Mouse (Mus musculus) cerebellum, postnatal 25 days (tissue): ENCODE results near the gene Nrm.

ENCODE experiments used
- DNase-seq, 2 experiments: peaks; one replicate each; pipeline ENCODE4 v3.0.0; 2021; ENCODE audit warnings: mixed read lengths in 2 of 2

Gene Nrm

DNA sequence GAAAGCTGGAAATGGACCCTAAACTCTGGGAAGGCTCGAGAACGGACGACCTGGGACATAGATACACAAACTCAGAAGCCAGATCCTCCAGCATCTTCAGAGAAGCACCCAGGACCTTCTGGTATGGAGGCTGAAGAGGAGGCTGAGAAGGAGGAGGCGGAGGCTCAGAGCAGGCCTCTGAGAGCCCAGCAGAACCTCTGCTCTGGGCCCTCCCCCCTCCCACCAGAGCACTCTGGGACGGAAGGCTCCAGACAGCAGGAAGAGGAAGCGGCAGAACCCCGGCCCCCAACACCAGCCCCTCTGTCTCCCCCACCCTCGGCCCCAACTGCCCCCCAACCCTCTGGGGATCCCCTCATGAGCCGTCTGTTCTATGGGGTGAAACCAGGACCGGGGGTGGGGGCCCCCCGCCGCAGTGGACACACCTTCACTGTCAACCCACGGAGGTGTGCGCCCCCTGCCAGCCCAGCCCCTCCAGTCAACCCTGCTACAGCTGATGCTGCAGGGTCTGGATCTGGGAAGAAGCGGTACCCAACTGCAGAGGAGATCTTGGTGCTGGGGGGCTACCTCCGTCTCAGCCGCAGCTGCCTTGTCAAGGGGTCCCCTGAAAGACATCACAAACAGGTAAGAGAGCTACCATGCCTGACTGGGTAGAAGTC, 7.2 kb downstream of the Nrm start:
- DNase-seq, result no peak

DNA sequence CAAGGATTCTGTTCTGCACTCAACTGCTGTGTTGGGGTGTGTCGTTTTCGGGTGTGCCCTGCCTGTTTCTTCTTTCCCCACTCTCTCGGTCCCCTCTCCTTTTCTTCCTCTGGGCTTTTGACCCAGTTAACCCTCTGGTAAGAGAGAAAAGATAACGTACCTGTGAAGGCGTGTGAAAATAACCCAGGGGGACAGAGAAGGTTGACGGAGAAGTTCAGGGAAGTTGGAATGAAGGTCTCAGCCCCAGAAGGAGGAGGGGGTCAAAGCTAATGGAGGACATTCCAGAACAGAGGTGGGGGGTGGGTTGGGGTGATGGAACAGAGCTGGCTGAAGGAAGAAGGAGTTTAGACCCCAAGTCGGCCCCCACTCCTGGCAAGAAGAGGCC, 7.8 kb downstream of the Nrm start:
- no peak for DNase-seq

DNA sequence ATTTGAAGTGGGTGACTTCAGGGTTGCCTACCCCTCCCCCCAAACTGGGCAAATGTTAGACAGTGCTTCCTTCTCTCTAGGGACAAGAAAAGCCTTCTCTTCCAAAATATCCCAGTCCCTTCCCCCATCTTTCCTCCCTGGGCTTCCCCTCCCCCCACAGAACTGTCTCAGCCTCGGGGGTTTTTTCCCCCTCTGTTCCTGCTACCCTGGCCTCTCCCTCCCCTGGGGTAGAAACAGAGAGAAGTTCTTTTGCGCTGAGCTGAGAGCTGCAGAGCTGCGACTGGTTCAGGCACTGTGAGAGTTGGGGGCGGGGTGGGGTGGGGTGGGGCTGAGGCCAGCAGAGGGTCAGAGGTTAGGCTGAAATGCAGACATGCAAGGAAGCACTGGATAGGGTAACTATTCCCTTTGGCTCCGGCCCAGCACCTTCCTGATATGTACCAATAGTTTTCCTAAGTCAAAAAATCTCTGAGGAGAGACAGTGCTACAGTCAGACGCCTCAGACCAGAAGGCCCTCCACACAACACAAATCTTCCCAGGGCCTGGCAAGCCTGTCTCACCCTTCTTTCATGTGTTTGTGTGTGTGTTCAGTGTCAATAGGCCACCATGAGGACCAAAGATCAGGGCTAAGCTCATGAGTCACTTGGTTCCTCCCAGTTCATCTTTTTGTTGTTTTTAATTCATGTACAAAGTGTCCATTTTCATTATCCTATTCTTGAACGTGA, 8.4 kb downstream of the Nrm start:
- DNase-seq, result no peak

DNA sequence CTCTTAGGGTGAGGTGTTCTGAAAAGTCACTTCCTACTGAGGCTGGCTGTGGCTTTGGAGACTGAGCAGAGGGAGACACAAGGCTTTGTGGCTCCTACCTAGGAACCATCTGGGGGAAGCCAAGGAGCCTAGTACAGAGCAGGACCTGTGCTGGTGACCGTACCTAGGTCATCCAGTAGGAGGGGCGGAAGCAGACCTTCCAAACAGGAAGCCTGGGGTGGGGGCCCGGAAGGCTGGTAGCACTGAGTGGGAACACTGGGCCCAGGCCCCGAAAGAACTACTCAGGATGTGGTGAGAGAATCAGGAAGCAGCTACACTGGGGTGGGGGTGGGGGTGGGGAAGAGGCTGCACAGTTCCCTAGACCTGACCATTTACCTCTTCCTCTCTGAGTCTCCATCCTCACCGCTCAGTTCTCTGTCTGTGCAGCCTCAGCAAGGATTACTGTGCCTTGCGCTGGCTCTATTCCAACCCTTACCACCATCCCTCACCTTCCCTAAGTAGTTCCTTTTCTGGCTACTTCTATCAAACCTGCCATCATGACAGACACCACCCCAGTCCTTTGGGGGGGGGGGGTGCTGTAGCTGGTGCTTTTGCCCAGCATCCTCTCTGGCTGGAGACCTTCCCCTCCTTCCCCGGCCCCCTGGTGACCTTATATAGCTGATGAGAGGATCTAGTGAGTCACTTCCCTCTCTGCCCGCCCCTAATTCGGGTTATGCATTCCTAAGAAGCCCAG, 9.2 kb downstream of the Nrm start:
- no peak for DNase-seq

- no peak for DNase-seq
These were observed 10.0 kb downstream of the Nrm start for GRCm38 (mm10) chr17:35870884-35871696.

- peak; percentile 95 for DNase-seq
These were observed 12.8 kb downstream of the Nrm start for GRCm38 (mm10) chr17:35873774-35874519.

DNA sequence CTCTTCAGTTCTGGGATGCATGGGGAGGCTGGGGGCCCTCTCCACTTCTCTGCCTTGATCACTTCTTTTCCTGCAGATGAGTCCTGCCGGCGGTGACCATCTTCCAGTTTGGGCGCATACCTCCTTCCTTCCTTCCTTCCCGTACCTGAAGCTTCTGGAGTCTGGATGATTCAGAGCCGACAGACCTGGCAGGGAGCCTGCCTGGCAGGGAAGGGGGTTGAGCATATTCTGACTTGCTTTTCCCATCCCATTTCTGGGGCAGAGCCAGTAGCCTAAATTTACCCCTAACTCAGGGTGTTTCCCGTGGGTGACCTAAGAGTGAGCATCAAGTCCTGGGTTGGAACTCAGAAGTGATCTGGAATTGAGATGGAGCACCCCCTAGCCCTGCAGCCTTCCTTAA, 13.6 kb downstream of the Nrm start:
- peak; percentile 33 to 60 for DNase-seq

- peak; percentile 98 to 99 for DNase-seq
These were observed 18.3 kb downstream of the Nrm start, which contains the start of gene Dhx16 for GRCm38 (mm10) chr17:35879245-35880057. Gene Dhx16 (plus strand): TSS chr17:35879819.

DNA sequence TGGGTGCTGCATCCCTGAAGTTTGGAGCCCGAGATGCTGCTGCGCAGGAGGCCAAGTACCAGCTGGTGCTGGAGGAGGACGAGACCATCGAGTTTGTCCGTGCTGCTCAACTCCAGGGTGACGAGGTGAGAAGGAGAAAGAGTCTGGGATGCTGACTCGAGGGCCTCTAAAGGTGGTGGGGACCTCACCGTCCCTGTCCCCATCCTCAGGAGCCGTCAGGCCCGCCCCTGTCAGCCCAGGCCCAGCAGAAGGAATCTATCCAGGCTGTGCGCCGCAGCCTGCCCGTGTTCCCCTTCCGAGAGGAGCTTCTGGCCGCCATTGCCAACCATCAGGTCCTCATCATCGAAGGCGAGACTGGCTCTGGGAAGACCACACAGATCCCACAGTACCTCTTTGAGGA, 21.8 kb downstream of the Nrm start:
- no peak for DNase-seq

- DNase-seq, result no peak
These were observed 22.7 kb downstream of the Nrm start for GRCm38 (mm10) chr17:35883777-35884176.

- no peak for DNase-seq
These were observed 26.6 kb downstream of the Nrm start for GRCm38 (mm10) chr17:35887725-35888124.

DNA sequence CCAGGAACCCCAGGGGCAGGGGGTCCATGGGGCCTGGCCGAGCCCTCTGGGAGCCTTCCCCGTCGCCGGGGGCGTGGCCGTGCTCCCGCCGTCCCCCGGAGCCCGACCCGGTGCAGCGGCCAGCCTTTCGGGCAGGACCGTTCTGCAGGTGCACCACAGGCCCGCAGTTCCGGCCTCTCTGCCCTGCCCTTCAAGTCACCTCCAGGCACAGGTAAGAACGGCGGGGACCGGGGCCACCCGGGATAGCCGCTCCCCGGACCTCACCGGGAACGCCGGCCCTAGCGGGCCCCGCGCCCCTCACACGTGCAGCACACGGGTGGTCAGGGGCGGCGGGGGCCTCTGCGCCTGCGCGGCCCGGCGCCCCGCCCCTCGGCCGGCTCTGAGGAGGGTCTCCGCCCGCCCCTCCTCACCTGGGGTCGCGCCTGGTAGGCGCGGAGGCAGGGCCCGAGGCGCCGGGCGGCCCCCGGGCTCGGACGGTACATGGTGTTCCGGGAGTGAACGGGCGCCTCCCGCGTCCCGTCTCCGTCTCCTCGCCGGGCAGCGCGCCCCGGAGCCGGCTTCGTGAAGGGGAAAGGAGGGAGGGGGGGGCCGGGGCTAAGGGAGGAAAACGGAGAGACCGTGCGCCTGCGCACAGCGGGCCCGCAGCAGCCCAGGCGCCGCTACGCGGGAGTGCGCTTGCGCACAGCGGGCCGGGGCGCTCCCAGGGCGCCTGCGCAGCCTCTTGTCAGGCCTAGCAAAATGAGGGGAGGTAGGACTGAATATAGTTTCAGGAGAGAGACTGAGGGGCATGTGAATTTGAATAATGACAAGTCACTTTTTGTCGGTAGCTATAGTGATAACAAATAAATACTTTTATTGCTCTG, 35.9 kb downstream of the Nrm start, which contains the start of gene 2310061I04Rik:
Gene 2310061I04Rik (minus strand): TSS at position 651 of the 863 bp plus-strand sequence.
- peak; percentile 94 to 96 for DNase-seq

DNA sequence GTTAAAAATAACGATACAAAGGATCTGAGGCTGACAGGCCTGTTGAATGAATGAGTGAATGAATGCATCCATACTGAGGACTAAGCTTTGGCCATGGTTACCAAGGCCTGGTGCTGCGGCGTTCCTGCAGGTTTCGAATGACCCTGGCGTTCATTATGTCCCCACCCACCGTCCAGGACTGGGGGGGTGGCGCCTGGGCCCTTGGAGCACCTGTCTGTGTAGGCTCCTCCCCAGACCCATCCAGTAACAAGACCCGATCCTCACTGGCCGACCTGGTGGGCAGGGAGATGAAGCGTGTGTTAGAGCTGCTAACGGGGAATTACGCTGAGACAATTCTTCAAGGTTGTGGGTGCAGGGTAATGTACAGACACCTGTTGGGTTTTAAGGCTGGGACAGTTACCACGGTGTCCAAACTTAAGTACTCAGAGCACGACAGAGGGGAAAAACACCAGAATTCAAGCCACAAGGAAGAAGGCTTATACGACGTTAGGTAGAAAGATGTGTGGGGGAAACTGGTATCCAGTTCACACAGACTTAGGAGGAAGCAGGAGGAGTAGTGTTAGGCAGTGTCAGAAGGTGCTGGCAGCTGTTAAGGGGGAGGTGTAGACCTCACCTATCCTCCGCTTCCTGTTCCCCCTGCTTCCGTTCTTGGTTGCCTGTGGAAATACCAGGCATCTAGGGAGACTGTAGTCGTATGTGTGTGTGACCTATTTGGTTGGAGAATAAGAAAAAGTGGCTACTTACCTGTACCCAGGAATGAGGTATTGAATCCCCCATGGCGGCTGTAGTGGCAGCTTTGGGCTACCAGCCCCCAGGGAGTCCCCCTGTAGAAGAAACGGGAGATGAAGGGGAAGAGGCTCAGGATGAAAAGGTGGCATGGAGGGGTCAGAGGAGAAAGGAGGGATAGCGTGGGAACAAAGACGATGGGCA, 36.8 kb downstream of the Nrm start:
- DNase-seq, result peak; percentile 54 to 67

GRCm38 (mm10) chr17:35900636-35901035, 39.5 kb downstream of the Nrm start:
- DNase-seq, result no peak

DNA sequence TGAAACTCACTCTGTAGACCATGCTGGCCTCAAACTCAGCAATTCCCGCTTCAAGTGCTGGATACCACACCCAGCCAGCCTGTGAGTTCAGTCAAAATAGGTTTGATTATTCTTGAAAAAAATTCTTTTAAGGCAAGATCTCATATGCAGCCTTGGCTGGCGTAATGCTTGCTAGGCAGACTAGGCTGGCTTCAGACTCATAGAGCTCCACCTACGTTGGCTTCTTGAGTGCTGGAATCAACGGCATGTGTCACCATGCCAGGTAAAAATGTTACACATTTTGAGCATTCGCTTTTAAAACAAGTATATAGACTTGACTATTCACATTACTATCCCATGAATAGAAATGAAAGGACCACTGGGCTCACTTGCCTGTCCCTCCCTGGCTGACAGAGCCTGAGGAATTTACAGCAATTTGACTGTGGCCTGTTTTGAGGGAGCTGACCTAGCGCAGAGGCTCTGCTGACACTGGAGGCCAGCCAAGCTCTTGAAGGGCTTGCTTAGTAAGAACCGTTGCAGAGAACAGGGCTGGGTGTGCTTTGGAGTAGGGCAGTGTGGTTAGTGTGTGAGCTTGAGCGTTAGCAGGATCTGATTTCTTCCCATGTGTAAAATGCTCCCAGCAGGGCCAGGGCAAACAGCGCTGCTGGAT, 42.3 kb downstream of the Nrm start:
- no peak for DNase-seq

DNA sequence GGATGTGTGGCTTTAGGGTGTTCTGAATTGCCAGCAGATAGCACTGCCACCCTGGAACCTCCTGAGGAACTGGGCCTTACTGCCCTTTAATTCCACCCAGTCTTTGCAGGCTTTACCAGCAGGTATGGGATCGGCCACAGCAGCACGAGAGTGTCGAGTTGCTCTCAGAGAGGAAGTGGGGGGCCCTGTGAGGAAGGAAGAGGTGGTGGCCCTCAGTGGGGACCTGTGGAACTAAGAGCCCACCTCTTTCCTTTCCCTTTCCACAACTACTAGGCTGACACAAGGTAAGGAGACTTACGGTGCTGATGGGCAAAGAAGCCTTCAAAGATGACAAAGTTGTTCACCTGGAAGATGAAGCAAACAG, 42.9 kb downstream of the Nrm start:
- DNase-seq, result no peak

GRCm38 (mm10) chr17:35905587-35905986, 44.5 kb downstream of the Nrm start:
- no peak for DNase-seq

DNA sequence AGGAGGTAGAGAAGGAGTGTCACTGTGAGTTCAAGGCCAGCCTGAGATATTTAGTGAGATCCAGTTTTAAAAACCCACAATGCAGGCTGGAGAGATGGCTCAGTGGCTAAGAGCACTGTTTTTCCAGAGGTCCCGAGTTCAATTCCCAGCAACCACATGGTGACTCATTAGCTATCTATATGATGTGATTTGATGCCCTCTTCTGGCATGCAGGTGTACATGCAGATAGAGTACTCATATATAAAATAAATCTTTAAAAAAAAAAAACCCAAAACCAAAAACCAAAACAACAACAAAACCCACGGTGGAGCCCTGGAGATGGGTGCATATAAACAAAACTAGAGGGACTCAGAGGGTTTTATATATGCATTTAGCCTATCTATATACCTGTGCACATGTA, 46.5 kb downstream of the Nrm start:
- DNase-seq, result peak in 1 of 2 experiments; percentile 3
